Mouse (Mus musculus) urinary bladder, adult 18-20 months (tissue): Measurements from ENCODE around the gene Tmbim1.

Source experiments
- DNase-seq, 2 experiments: peaks; one replicate each; pipeline ENCODE4 v3.0.0; 2022; ENCODE audit warnings: low spot score in 2 of 2, mixed read lengths in 2 of 2

The Tmbim1 gene

GRCm38 (mm10) chr1:74278988-74279387, 26.4 kb downstream of the Tmbim1 start:
- DNase-seq: no peak

GRCm38 (mm10) chr1:74278538-74278937, 26.9 kb downstream of the Tmbim1 start, which contains the start of gene Gpbar1:
TSS of gene Gpbar1 (plus strand) at chr1:74278550.
- DNase-seq: no peak

- no peak for DNase-seq
Observed at GRCm38 (mm10) chr1:74277883-74278537, 27.4 kb downstream of the Tmbim1 start.

GRCm38 (mm10) chr1:74277041-74277440, 28.4 kb downstream of the Tmbim1 start:
- DNase-seq: no peak

GRCm38 (mm10) chr1:74275015-74275414, 30.4 kb downstream of the Tmbim1 start:
- no peak for DNase-seq

- no peak for DNase-seq
Observed at GRCm38 (mm10) chr1:74271659-74272058, 33.8 kb downstream of the Tmbim1 start.

- no peak for DNase-seq
Observed at GRCm38 (mm10) chr1:74268750-74269149, 36.7 kb downstream of the Tmbim1 start.

GRCm38 (mm10) chr1:74262510-74262909, 42.9 kb downstream of the Tmbim1 start:
- no peak for DNase-seq

GRCm38 (mm10) chr1:74256782-74257181, 48.6 kb downstream of the Tmbim1 start:
- no peak for DNase-seq

- no peak for DNase-seq
Observed at GRCm38 (mm10) chr1:74255704-74256345, 49.6 kb downstream of the Tmbim1 start.

- no peak for DNase-seq
Observed at GRCm38 (mm10) chr1:74250096-74250495, 55.3 kb downstream of the Tmbim1 start.

GRCm38 (mm10) chr1:74249331-74249980, 56.0 kb downstream of the Tmbim1 start:
- no peak for DNase-seq

GRCm38 (mm10) chr1:74248799-74249198, 56.6 kb downstream of the Tmbim1 start:
- peak in 1 of 2 experiments; percentile 44 for DNase-seq

GRCm38 (mm10) chr1:74245525-74245924, 59.9 kb downstream of the Tmbim1 start:
- no peak for DNase-seq

GRCm38 (mm10) chr1:74240832-74241231, 64.6 kb downstream of the Tmbim1 start:
- no peak for DNase-seq

GRCm38 (mm10) chr1:74240311-74240710, 65.1 kb downstream of the Tmbim1 start:
- no peak for DNase-seq

GRCm38 (mm10) chr1:74239618-74240017, 65.8 kb downstream of the Tmbim1 start:
- DNase-seq: no peak

- no peak for DNase-seq
Observed at GRCm38 (mm10) chr1:74239162-74239561, 66.3 kb downstream of the Tmbim1 start.
